Comparison of ENCODE assay signal across 27 mouse cellular contexts in genomic region chr3:37614878-37615650, GRCm38 (mm10). TPM values are rescaled to one million over a fixed set of nuclear protein-coding genes. Genes with fewer than 3 reads are reported as not detected.
DNase-seq lines count a peak whose midpoint lies in the region; ATAC-seq lines count a peak whose summit lies in the region.
"Had no signal": no experiment of that assay in that cellular context is flagged by ENCODE, and none has a peak within 500 bp of the region (broad histone marks: within the 10 kb centered on the region; RNA-seq: fewer than 3 reads in every experiment).

No protein-coding gene starts in this region.

- intact Hi-C loops in heart, postnatal 10 days (cut with DNase I) = no loop called here

- H3K4me2 ChIP-seq in forebrain, embryonic 11.5 days (ENCODE audit: low read depth, low read length, severe bottlenecking) = no peak overlapping the region
- no peak overlapping the region for H3K4me2 ChIP-seq in forebrain, embryonic 12.5 days
- no peak overlapping the region for H3K4me2 ChIP-seq in kidney, embryonic 16.5 days (replicated peaks; ENCODE audit: low read depth, low read length)
- H3K4me2 ChIP-seq: embryonic facial prominence, embryonic 13.5 days; embryonic facial prominence, embryonic 15.5 days had no signal

- H3K4me1 ChIP-seq in forebrain, embryonic 11.5 days (replicated peaks; ENCODE audit: control insufficient read depth, insufficient read depth, low read length) = peaks cover 4% of the 10 kb centered on the region; the same call in 1 of the 2 replicates
- H3K4me1 ChIP-seq in forebrain, embryonic 12.5 days = peaks cover 5% of the 10 kb centered on the region
- no peaks in the 10 kb centered on the region for H3K4me1 ChIP-seq in heart, embryonic 10.5 days
- peaks cover 9% of the 10 kb centered on the region; the same call in 1 of the 2 replicates for H3K4me1 ChIP-seq in kidney, embryonic 16.5 days (ENCODE audit: insufficient read depth, low read length)

- no peaks in the 10 kb centered on the region; the same call in 1 of the 2 replicates for H3K27me3 ChIP-seq in forebrain, embryonic 11.5 days (ENCODE audit: control insufficient read depth, insufficient read depth, low read length)
- H3K27me3 ChIP-seq in forebrain, embryonic 12.5 days = peaks cover 23% of the 10 kb centered on the region
- no peaks in the 10 kb centered on the region for H3K27me3 ChIP-seq in heart, embryonic 10.5 days (ENCODE audit: insufficient read depth, poor library complexity, severe bottlenecking)
- H3K27me3 ChIP-seq in kidney, embryonic 16.5 days (ENCODE audit: insufficient read depth, low read length) = no peaks in the 10 kb centered on the region
- H3K27me3 ChIP-seq: CH12.LX; embryonic facial prominence, embryonic 13.5 days; embryonic facial prominence, embryonic 15.5 days; Patski had no signal

- H3K36me3 ChIP-seq in forebrain, embryonic 11.5 days (ENCODE audit: control insufficient read depth, insufficient read depth, low read length) = no peaks in the 10 kb centered on the region
- H3K36me3 ChIP-seq in forebrain, embryonic 12.5 days (replicated peaks) = no peaks in the 10 kb centered on the region
- no peaks in the 10 kb centered on the region for H3K36me3 ChIP-seq in heart, embryonic 10.5 days
- H3K36me3 ChIP-seq in kidney, embryonic 16.5 days (ENCODE audit: insufficient read depth, low read length) = no peaks in the 10 kb centered on the region
- H3K36me3 ChIP-seq: embryonic facial prominence, embryonic 13.5 days; embryonic facial prominence, embryonic 15.5 days; forebrain, embryonic 10.5 days; G1E had no signal

- H3K27ac ChIP-seq in forebrain, embryonic 11.5 days (ENCODE audit: low read depth, low read length) = no peak overlapping the region
- no peak overlapping the region for H3K27ac ChIP-seq in forebrain, embryonic 12.5 days
- no peak overlapping the region for H3K27ac ChIP-seq in heart, embryonic 10.5 days
- H3K27ac ChIP-seq in kidney, embryonic 16.5 days (ENCODE audit: low read length) = no peak overlapping the region
- H3K27ac ChIP-seq: embryonic facial prominence, embryonic 13.5 days; embryonic facial prominence, embryonic 15.5 days had no signal

- no peaks in the 10 kb centered on the region for H3K9me3 ChIP-seq in forebrain, embryonic 11.5 days (ENCODE audit: control insufficient read depth, low read length)
- H3K9me3 ChIP-seq in forebrain, embryonic 12.5 days = no peaks in the 10 kb centered on the region
- 0 out of 2 replicates have a peak, but pooled peaks cover under 1% of the 10 kb centered on the region for H3K9me3 ChIP-seq in heart, embryonic 10.5 days
- H3K9me3 ChIP-seq in kidney, embryonic 16.5 days (ENCODE audit: low read length) = no peaks in the 10 kb centered on the region
- H3K9me3 ChIP-seq: embryonic facial prominence, embryonic 13.5 days; embryonic facial prominence, embryonic 15.5 days had no signal

- DNase-seq in forebrain, embryonic 11.5 days (ENCODE audit: low spot score) = peak; percentile 43
- peak; percentile 54 for DNase-seq in heart, embryonic 10.5 days (ENCODE audit: low spot score)
- DNase-seq in heart, postnatal 10 days = no peak
- DNase-seq in kidney, postnatal 4 days = no peak
- DNase-seq: adrenal gland, adult 8-10 months; adrenal gland, postnatal 14 days; adrenal gland, postnatal 36 days; B cell, adult 2 months; cerebellum, adult 11-12 months; cerebellum, adult 8-10 months; cerebellum, adult 9-11 months; cerebellum, postnatal 14 days; cerebellum, postnatal 36 days; embryo, embryonic 11 days had no signal

- H3K9ac ChIP-seq in forebrain, embryonic 11.5 days (ENCODE audit: low read length) = no peak overlapping the region
- no peak overlapping the region for H3K9ac ChIP-seq in forebrain, embryonic 12.5 days
- no peak overlapping the region for H3K9ac ChIP-seq in kidney, embryonic 16.5 days (replicated peaks; ENCODE audit: low read length)
- H3K9ac ChIP-seq: embryonic facial prominence, embryonic 13.5 days; embryonic facial prominence, embryonic 15.5 days had no signal

- WGBS in forebrain, embryonic 11.5 days = 87% methylated on average over 10 of the region's 10 CpGs
- 87% methylated on average over 10 of the region's 10 CpGs for WGBS in forebrain, embryonic 12.5 days
- 75% methylated on average over 10 of the region's 10 CpGs for WGBS in heart, embryonic 10.5 days
- WGBS in kidney, embryonic 16.5 days = 57% methylated on average over 10 of the region's 10 CpGs

- no peak for ATAC-seq in forebrain, embryonic 11.5 days (replicated peaks; ENCODE audit: low FRiP score)
- ATAC-seq in forebrain, embryonic 12.5 days (ENCODE audit: low FRiP score) = no peak
- peak; percentile 59; the same call in 1 of the 2 replicates for ATAC-seq in kidney, embryonic 16.5 days (ENCODE audit: low FRiP score, low TSS enrichment)
- ATAC-seq: activated CD4-positive, CD25-positive, alpha-beta regulatory T cell, adult 4 months; CD4-positive, CD25-positive, alpha-beta regulatory T cell, adult 4 months; forebrain, embryonic 14.5 days; forebrain, embryonic 16.5 days; Patski had no signal

- H3K4me3 ChIP-seq in forebrain, embryonic 11.5 days (ENCODE audit: low read depth, low read length) = no peak overlapping the region
- no peak overlapping the region for H3K4me3 ChIP-seq in forebrain, embryonic 12.5 days (replicated peaks)
- H3K4me3 ChIP-seq in heart, embryonic 10.5 days = no peak overlapping the region
- H3K4me3 ChIP-seq in kidney, embryonic 16.5 days (ENCODE audit: low read length) = no peak overlapping the region
- H3K4me3 ChIP-seq: embryonic facial prominence, embryonic 13.5 days; embryonic facial prominence, embryonic 15.5 days; erythroblast, embryonic 14.5 days; forebrain, embryonic 10.5 days had no signal

RNA-seq across cellular contexts. Expression of gene Spry1, which starts 24.7 kb away (rescaled TPM):
- polyA plus RNA-seq in forebrain, embryonic 11.5 days (2014; fragmentation: Nextera tagmentation; extraction: Ambion mirVana) = 20.9 and 24.4 TPM in 2 replicates
- polyA plus RNA-seq in forebrain, embryonic 12.5 days (2016; fragmentation: Nextera tagmentation; extraction: Ambion mirVana) = 13.5 and 13.7 TPM in 2 replicates
- 5.3 and 8.1 TPM in 2 replicates for polyA plus RNA-seq in heart, embryonic 10.5 days (2016; fragmentation: Nextera tagmentation; extraction: Ambion mirVana)
- 10 to 100 TPM; 41.9 to 48.3 TPM for total RNA-seq in heart, postnatal 10 days (2021)
- polyA plus RNA-seq in kidney, embryonic 16.5 days (2015; fragmentation: Nextera tagmentation; extraction: Ambion mirVana) = 36.2 and 39.6 TPM in 2 replicates
- total RNA-seq: CH12.LX had no signal

Comparison
In these comparisons a context has a peak if more than half of its experiments do, and no peak if none do; other contexts are left out.
1. DNase-seq: peak in forebrain, embryonic 11.5 days (single experiment) and heart, embryonic 10.5 days (single experiment); none in heart, postnatal 10 days (0 of 2) and kidney, postnatal 4 days (0 of 2).